Mouse (Mus musculus) heart, postnatal 14 days (tissue): Measurements from ENCODE around the gene Kmt5c. TPM values are rescaled to one million over a fixed set of nuclear protein-coding genes. Genes with fewer than 3 reads are reported as not detected.
"Not testable (repeated sequence)": the region's sequence is repeated elsewhere in the genome, so short reads cannot be mapped to it uniquely, and the experiment has no call there.

Experiments used
- DNase-seq, 2 experiments: peaks; one replicate each; pipeline ENCODE4 v3.0.0; 2021 to 2022
- intact Hi-C: fragments of 180-260 bp; cut with DNase I; formaldehyde crosslinking; loops from one replicate; pipeline ENCODE4 v1.15.1; 2025
- total RNA-seq, 2 experiments: library from RNA; stranded (reverse); gene quantifications; 2 replicates each; pipeline ENCODE4 v1.2.3; 2021

Kmt5c gene
- total RNA-seq, 2 experiments from 2014 or later = 30.5 to 31.9 TPM

GRCm38 (mm10) chr7:4783667-4784268 is 43.9 kb downstream of the Kmt5c start:
- intact Hi-C loops = no loop called here
- DNase-seq = no peak

DNA sequence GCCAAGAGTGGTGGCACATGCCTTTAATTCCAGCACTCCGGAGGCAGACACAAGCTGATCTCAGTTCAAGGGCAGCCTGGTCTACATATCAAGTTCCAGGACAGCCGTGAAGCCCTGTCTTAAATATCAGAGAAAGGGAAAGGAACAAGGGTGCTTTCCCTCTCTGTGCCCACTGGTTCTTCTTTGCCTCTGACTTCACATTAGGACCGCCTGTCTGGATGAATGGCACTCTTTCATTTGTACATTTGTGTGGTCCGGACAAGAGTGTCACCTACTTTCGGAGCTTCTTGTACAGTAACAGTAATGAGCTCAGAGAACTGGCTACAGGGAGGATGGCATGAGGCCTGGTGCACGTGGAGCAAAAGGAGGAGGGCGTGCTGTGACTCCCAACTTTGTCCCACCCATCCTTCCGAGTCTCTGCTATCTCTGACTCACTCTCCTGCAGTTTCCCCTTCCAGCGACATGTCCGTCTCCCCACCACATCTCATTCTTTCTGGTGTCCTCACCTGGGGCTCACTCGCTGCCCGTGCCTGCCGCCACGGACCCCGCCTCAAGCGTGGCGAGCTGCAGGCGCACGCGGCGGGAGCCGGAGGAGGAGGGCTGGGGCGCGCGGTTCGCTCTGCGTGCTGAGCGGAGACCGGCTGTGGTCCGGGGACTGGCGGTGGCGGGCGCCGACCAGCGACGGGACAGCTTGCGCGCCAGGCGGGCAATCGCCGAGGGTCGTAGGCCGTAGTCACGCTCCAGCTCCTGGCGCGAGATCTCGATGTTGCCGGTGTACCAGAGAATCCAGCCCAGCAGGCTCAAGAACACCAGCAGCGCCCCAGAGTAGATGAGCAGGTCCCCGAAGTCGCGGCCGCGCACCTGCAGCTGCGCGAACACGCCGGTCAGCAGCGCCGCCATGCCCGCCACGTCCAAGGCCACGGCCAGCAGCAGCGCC is 48.9 kb downstream of the Kmt5c start:
- peak; percentile 69 to 71 for DNase-seq

GRCm38 (mm10) chr7:4789436-4789935 is 49.6 kb downstream of the Kmt5c start, which contains the start of gene Tmem238:
Gene Tmem238, minus strand, starts transcription at chr7:4789656.
- DNase-seq = peak; percentile 62 to 64
- intact Hi-C loops = loop anchor here (2.0 kb wide), 1 partner anchor 49 kb away; the partner anchor contains the start of gene Kmt5c

More for the DNA sequence above, 48.9 kb downstream of the Kmt5c start:
- intact Hi-C loops = loop anchor here (2.0 kb wide), 1 partner anchor 48 kb away; the partner anchor contains the start of gene Kmt5c

- DNase-seq = peak; percentile 92 to 94
- intact Hi-C loops = loop anchor here (2.0 to 10.0 kb wide), 4 partner anchors 110 to 348 kb away; partner anchors contain the start of gene Rdh13
These were observed 52.6 kb downstream of the Kmt5c start, which contains the start of gene Rpl28 for GRCm38 (mm10) chr7:4792278-4793212. Gene Rpl28, plus strand, starts transcription at chr7:4792874.

DNA sequence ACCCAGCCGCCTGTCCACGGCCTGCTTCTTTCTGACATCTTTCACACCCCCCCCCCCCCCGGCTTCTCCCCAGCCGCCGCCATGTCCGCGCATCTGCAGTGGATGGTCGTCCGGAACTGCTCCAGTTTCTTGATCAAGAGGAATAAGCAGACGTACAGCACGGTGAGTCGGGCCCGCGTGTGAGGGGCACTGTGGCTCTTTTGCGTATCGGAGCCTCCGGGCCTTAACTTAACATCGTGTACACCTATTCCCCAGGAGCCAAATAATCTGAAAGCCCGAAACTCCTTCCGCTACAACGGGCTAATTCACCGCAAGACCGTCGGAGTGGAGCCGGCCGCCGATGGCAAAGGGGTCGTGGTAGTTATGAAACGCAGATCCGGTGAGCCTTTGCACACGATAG is 53.3 kb downstream of the Kmt5c start:
- intact Hi-C loops = loop anchor here (2.0 to 10.0 kb wide), 4 partner anchors 110 to 348 kb away; partner anchors contain the start of gene Rdh13
- DNase-seq = not testable (repeated sequence)

DNA sequence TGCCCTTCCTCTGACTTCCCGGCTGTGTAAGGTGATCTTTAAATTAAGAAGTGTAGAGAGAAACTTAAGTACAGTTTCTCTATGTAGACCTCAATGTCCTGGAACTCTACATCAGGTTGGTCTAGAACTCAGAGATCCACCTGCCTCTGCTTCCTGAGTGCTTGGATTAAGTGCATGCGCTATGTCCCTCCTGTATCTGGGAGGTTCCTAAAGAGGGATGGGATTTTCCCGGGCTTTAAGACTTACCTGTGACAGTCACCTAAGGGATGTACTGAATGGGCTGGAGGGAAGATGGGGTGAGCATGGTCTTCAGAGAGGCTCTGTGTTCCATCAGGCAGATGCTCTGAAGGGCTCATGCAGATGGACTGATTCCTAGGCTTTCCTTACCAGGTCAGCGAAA is 53.8 kb downstream of the Kmt5c start:
- intact Hi-C loops = loop anchor here (2.0 to 10.0 kb wide), 5 partner anchors 17 to 349 kb away; partner anchors contain the start of gene Rdh13
- DNase-seq = no peak

- no peak for DNase-seq
- intact Hi-C loops = loop anchor here (2.0 to 10.0 kb wide), 5 partner anchors 16 to 350 kb away; partner anchors contain the start of gene Rdh13
These were observed 54.8 kb downstream of the Kmt5c start for GRCm38 (mm10) chr7:4794631-4795168.

DNA sequence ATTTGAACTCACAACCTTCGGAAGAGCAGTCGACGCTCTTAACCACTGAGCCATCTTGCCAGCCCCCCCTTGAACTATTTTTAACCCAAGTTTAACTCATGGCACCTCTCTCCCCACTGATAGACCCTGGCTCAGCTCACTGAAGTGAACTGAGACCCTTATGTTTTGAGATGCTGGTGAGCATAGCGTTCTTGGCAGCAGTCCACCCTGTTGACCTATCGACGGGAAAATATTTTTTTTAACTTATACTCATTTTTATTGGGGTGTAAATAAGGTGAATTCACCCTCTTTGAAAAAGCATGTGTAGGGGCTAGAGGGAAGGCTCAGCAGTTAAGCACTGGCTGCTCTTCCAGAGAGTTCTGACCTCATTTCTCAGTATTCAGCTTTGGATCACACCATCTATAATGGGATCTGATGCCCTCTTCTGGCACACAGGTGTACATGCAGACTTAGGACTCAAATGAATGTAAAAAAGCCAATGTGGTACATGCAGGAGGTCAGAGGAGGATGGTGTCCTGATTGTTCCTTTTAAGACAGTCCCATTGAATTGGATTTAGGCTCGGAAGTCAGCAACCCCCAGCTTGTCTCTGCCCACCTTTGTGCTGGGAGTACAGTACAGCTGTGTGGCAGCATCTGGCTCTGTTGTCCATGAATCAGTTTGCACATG is 56.0 kb downstream of the Kmt5c start:
- DNase-seq = no peak
- intact Hi-C loops = loop anchor here (2.0 to 10.0 kb wide), 3 partner anchors 15 to 351 kb away; partner anchors contain the start of gene Rdh13

Other genes starting within 250 kb of the Kmt5c start
- 10 to 100 TPM; 76.0 to 82.1 TPM for gene Ppp1r12c, start 238.4 kb upstream of the Kmt5c start, total RNA-seq
- 10 to 100 TPM; 25.4 to 33.6 TPM for gene Tnnt1, start 223.7 kb upstream of the Kmt5c start, total RNA-seq
- gene Tnni3, start 215.9 kb upstream of the Kmt5c start, total RNA-seq = 1,000 to 10,000 TPM; 7,272 to 7,308 TPM
- 1 to 10 TPM; 1.8 to 1.9 TPM for gene Dnaaf3, start 207.7 kb upstream of the Kmt5c start, total RNA-seq
- gene Syt5, start 192.6 kb upstream of the Kmt5c start, total RNA-seq = 1 to 10 TPM; 1.4 to 1.9 TPM
- not detected for gene Ptprh, start 136.1 kb upstream of the Kmt5c start, total RNA-seq
- gene Tmem86b, start 108.7 kb upstream of the Kmt5c start, total RNA-seq = 1 to 10 TPM; 6.8 to 7.4 TPM
- 10 to 100 TPM; 73.7 to 78.8 TPM for gene Ppp6r1, start 81.1 kb upstream of the Kmt5c start, total RNA-seq
- 10 to 100 TPM; 29.2 to 33.7 TPM for gene Hspbp1, start 55.0 kb upstream of the Kmt5c start, total RNA-seq
- 1 to 10 TPM; 1.6 to 1.8 TPM for gene Brsk1, start 49.5 kb upstream of the Kmt5c start, total RNA-seq
- gene Tmem150b, start 14.9 kb upstream of the Kmt5c start, total RNA-seq = not detected
- 1 to 10 TPM; 5.2 to 7.0 TPM for gene Cox6b2, start 13.0 kb downstream of the Kmt5c start, total RNA-seq
- not detected for gene Fam71e2, start 31.2 kb downstream of the Kmt5c start, total RNA-seq
- under 1 TPM in 1 of 2 experiments, not detected in 1; 0.12 TPM for gene Il11, start 42.7 kb downstream of the Kmt5c start, total RNA-seq
- not detected for gene Tmem190, start 42.8 kb downstream of the Kmt5c start, total RNA-seq
- 1 to 10 TPM; 4.2 to 4.3 TPM for gene Tmem238, start 49.5 kb downstream of the Kmt5c start, total RNA-seq
- gene Rpl28, start 52.8 kb downstream of the Kmt5c start, total RNA-seq = 100 to 1,000 TPM; 469 to 532 TPM
- gene Ube2s, start 72.5 kb downstream of the Kmt5c start, total RNA-seq = 100 to 1,000 TPM in 1 of 2 experiments, 10 to 100 TPM in 1; 97.9 to 112 TPM
- gene Shisa7, start 104.6 kb downstream of the Kmt5c start, total RNA-seq = under 1 TPM in 1 of 2 experiments, not detected in 1; 0.05 TPM
- 1 to 10 TPM; 3.1 to 4.2 TPM for gene Isoc2b, start 130.1 kb downstream of the Kmt5c start, total RNA-seq
- gene Isoc2a, start 137.0 kb downstream of the Kmt5c start, total RNA-seq = 10 to 100 TPM; 22.9 to 27.0 TPM
- gene Gm36210, start 166.4 kb downstream of the Kmt5c start, total RNA-seq = not detected
- gene Zfp628, start 175.1 kb downstream of the Kmt5c start, total RNA-seq = 1 to 10 TPM; 9.4 to 9.6 TPM
- 1 to 10 TPM; 5.9 to 6.1 TPM for gene Nat14, start 181.9 kb downstream of the Kmt5c start, total RNA-seq
- 1 to 10 TPM; 7.8 TPM for gene Ssc5d, start 185.7 kb downstream of the Kmt5c start, total RNA-seq
- 10 to 100 TPM in 1 of 2 experiments, 1 to 10 TPM in 1; 4.2 to 11.6 TPM for gene Sbk2, start 224.3 kb downstream of the Kmt5c start, total RNA-seq
- gene Sbk3, start 231.1 kb downstream of the Kmt5c start, total RNA-seq = 10 to 100 TPM; 14.9 to 37.3 TPM